Mouse (Mus musculus): ENCODE results near the gene Mamdc2.

Mamdc2 gene

GRCm38 (mm10) chr19:23434433-23434832 lies 13.8 kb downstream of the Mamdc2 start:
- no peak for DNase-seq

DNA sequence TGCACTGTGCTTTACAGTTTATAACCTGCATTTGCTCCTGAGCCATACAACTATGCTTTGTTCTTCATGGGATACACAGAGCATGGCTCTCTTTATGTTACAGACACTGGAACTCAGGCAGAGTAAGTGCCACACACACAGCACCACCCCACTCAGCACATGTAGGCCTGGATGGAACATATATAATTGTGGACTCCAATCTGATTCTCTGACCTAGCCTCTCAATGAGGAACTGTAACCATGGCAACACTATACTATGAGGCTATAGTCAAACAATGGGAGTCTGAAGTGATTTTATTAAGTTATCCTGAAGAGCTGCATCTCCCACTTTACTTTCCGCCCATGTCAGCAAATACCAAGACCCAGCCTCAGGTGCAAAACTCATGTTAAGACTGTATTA lies 30.6 kb downstream of the Mamdc2 start:
- DNase-seq: no peak

DNA sequence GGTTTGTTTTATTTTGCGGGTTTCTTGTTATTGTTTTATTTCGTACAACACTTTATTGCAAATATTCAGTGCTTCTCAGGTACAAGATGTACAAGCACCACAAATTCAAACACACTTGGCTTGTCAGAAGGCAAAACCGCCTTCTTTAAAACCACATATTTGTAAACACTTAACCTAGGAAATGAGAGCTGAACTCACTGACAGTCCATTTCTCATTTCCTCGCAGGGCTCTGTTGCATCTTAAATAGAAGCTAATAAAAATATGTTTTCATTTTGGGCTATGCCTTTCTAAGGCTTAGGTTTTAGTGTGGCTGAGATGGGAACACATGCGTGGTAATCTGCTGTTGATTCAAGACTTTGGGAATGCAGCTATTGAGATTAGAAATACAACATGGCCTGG lies 37.4 kb downstream of the Mamdc2 start:
- DNase-seq: no peak

- no peak for DNase-seq
Measured at GRCm38 (mm10) chr19:23410328-23410727, 37.9 kb downstream of the Mamdc2 start.

GRCm38 (mm10) chr19:23401469-23402135 lies 46.6 kb downstream of the Mamdc2 start:
- no peak for DNase-seq

DNA sequence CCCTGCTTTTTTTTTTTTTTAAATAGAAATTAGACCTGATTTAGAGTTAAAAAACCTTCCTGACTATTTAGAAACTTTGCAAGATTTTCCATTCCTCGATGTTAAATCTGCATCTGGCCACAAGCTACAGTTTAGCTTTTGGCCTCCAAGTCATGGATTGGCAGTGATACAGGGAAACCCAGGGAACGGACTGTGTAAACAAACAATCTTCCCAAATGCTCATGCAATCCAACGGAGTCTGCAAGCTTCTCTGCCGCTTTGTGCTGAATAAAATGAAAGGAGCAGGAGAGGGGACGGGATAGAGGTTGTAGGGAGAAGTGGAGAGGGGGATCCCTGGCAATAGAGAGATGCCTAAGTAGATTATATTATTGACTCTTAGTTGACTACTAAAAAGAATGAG lies 47.8 kb downstream of the Mamdc2 start:
- no peak for DNase-seq

DNA sequence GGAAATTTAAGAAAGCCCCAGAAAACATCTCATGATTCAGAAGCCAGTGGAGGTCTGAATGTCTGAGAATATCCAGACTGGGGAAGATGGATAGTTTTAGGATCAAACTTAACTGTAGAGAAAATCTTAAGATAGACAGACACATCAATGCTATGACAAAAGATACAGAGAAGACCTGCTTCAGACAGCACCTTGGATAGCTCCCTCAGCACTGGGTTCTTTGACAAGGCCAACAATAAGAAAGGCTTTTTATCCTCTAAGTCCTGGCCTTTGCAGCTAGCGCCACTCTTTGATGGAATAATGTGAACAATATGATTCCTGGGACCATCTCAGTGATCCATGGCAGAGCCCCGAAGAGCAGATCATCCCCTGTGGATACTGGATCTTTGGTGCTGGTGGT lies 52.3 kb downstream of the Mamdc2 start:
- no peak for DNase-seq

- DNase-seq: no peak
Measured at GRCm38 (mm10) chr19:23394597-23394996, 53.6 kb downstream of the Mamdc2 start.

- DNase-seq: no peak
Measured at GRCm38 (mm10) chr19:23388862-23389272, 59.4 kb downstream of the Mamdc2 start.

- DNase-seq: no peak
Measured at GRCm38 (mm10) chr19:23388083-23388861, 60.0 kb downstream of the Mamdc2 start.

DNA sequence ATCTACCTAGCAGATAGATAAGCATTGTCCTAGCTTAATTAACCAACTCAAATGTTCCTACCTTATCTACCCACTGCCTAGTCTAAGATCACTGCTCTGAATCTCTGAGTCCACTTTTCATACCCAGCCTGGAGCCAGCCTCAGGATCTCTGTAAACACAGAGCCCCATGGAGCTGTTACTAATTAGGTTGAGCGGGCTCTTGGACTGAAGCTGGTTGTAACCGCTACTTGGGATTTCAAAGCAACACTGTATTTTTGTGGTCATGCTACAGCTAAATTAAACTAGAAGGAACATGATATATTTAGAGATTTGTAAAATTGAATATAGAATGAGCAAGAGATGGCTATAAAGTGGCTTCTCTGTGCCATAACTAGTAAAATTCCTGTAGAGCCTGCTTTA lies 65.8 kb downstream of the Mamdc2 start:
- no peak for DNase-seq

DNA sequence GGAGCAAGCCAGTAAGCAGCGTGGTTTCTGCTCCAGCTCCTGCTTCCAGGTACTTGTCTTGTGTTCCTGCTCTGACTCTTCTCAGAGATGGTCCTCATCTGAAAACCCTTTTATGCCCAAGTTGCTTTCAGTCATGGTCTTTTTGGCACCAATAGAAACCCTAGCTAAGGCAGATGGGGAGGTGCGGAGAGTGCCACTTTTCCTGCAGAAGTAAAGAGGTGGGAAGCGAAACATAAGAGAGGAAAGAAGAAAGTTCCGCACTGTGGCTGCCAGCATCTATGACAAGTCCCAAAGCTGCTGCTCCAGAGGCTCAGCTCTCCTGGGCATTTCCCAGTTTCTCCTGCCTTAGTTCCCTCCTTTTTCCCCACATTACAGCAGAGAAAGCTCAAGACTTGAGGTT lies 67.3 kb downstream of the Mamdc2 start:
- DNase-seq: no peak

GRCm38 (mm10) chr19:23379752-23380504 lies 68.3 kb downstream of the Mamdc2 start:
- DNase-seq: no peak

GRCm38 (mm10) chr19:23376536-23377201 lies 71.6 kb downstream of the Mamdc2 start:
- DNase-seq: no peak

GRCm38 (mm10) chr19:23374941-23375656 lies 73.1 kb downstream of the Mamdc2 start:
- no peak for DNase-seq

GRCm38 (mm10) chr19:23373728-23374127 lies 74.5 kb downstream of the Mamdc2 start:
- no peak for DNase-seq

GRCm38 (mm10) chr19:23373287-23373686 lies 75.0 kb downstream of the Mamdc2 start:
- DNase-seq: peak; percentile 42

DNA sequence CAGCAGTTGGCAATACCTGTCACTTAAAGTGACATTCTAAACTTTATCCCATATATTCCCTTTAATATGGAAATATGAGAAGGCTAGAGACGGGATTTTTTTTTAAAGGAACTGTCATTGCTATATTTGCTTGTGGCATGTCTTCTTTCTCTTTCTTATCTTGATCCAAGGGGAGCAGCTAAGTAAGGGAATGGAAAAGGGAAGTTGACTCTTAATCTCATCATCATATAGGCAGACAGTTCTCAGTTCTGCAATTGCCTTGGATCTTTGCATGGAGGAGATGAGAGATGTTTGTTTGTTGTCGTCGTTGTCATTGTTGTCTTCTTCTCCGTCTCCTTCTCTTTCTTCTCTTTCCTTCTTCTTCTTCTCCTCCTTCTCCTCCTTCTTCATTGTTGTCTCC lies 79.0 kb downstream of the Mamdc2 start:
- no peak for DNase-seq

- DNase-seq: no peak
Measured at GRCm38 (mm10) chr19:23362006-23362405, 86.2 kb downstream of the Mamdc2 start.

DNA sequence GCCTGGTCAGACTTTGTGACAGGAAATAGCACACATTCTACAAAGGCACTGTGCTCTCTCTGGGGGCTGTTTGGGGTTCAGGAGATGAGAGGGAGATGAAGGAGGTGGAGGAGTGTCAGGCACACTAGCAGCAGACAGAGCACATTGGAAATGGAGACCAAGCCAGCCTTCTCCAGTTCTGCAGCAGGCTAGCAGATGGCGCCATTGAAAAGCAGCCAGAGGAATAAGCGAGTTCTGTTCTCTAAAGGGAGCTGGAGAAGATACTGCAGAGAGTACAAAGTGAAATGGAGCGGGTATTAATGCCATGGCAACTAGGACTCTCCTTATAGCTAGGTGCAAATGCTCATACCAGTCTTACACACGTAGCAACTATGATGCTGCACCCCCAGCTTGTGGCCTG lies 87.1 kb downstream of the Mamdc2 start:
- no peak for DNase-seq

DNA sequence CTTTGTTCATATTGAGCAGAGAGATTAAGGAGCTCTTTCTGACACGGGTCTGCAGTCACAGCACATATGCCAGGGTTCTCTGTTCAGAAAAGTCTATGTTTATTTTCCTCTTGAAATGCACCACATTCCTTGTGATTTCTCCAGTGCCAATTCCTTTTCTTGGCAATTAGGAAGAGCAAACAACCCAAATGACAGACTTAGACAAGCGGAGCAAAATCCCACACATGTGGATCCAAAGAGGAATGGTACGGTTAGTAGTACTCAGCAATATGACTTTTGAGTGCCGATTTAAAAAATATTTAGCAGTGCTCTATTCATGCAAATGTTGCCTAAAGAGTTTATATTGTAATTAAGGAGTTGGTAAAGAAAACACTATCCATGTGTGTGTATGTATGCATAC lies 87.7 kb downstream of the Mamdc2 start:
- DNase-seq: no peak

GRCm38 (mm10) chr19:23357253-23357652 lies 91.0 kb downstream of the Mamdc2 start:
- DNase-seq: no peak

- no peak for DNase-seq
Measured at GRCm38 (mm10) chr19:23354738-23355137, 93.5 kb downstream of the Mamdc2 start.
